Mouse (Mus musculus) lung, postnatal 36 days (tissue): ENCODE results near the gene Ndufs5.
A peak's percentile ranks its signal among the peaks of the same experiment; 100 is the strongest.

Source experiments
- DNase-seq: peaks from one replicate; pipeline ENCODE4 v3.0.0; 2022; ENCODE audit warnings: mixed read lengths

Ndufs5 gene

DNA sequence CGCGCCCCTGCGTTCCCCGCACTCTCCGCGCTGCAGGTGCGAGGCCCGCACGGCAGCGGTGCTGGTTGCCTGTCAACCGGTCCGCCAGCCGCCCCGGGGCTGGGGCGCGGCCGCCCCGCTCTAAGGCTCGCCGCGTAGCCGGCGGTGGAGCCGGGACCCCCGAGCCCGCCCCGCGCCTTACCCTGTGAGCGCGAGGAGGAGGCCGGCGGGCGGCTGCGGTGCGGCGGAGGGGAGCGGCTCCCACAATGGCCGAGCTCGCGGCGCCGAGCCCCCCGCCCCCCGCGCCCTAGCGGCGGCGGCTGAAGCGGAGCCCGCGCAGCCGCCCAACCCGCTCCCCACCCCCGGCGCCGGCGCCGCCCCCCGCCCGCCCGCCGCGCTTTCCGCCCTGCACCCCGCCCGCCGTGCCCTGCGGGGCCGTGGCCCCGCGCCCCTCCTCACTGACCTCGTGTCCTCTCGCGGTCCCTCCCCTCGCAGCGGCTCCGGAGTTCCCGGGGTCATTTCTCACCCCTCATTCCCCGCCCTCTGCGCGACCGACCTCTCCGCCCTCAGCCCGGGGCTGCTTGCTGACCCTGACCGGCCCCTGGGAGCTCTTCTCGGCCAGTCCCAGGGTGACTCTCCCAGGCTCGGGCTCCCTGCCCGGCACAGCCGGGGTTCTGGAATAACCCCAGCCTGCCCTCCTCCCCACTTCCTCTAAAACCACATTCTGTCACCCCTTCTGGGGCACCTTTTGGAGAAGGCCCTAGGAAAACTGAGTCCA lies 30.8 kb downstream of the Ndufs5 start:
- DNase-seq = peak; percentile 48

DNA sequence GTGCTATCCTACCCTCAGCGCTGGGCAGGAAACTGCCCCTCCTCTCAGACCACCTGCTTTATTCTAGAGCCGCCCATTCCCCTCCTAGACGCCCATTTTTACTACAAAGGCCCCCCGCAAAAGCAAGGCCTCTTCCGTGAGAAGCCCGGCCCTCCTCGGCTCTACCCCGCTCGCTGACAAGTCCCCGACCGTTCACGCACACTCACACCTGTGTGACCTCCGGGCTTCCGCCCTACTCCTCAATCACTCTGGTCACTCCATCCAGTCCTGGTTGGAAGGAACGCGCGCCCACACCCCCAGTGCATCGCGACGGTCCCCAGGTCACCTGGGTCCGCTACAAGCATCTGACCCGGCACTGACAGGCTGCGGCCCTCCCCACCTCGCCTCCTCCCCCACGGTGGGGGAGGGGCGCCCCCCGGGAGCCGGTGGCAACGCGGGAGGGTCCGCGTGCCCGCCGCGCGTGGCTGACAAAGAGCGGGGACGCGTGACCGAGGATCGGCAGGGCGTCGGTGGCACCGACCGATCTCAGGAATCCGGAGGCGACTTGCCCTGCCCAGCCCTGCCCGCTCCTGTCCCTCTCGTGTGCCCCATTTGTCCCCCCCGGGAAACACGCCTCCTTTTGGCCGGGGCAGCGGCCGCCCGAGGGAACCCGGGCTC lies 31.5 kb downstream of the Ndufs5 start:
- DNase-seq = no peak

DNA sequence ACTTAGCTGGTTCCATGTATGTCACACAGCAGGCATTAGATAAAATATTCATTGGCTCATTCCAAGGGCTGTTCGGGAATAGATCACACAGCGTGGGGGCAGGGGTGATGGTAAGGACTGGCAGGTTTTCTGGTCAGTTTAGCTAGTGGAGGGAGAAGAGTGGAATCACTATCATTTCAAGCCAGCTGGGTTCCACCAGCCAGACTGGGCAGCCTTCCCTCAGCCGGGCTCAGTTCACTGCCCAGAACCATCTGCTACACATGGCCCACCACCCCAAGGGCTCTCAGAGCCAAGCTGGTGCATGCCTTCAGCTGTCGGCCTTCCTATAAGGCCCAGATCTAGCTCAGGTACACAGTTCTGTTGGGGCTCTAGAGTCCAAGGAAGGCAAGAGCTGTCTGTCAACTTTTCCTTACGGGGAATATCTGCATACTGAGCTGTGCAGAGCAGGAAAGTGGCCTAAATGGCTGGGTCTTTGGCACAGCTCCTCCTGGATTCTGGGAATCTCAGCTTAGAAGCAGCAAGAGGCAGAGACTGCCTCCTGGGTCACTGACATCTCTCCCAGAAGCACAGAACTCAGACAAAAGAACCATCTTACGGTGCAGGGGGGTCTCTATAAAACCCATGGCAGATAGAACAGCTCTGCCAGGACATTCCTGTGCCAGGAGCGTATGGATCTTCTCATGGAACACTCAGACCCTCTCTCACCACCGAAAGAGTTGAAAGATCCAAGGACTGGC lies 32.3 kb downstream of the Ndufs5 start:
- no peak for DNase-seq

GRCm38 (mm10) chr4:123685046-123685445 lies 33.0 kb downstream of the Ndufs5 start:
- no peak for DNase-seq

DNA sequence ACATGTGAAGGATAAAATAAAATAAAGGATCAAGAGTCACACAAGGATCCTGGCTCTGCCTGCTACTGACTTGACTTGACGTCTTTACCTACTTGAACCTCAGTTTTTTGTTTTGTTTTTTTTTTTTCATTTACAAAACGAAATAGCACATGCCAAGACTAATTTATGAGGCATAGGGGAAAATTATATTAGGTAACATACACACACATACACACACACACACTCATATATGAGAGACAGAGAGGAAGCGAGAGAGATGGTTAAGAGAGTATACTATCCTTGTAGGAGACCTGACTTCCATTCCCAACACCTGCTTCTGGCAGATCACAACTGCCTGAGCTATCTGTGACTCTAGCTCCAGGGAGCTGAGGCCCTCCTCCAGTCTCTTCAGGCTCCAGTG lies 33.7 kb downstream of the Ndufs5 start, which contains the start of gene Macf1:
TSS of gene Macf1 (minus strand) at position 101 of the 400 bp plus-strand sequence.
- no peak for DNase-seq

- no peak for DNase-seq
Measured at GRCm38 (mm10) chr4:123682291-123682690, 35.7 kb downstream of the Ndufs5 start.

GRCm38 (mm10) chr4:123680962-123681361 lies 37.0 kb downstream of the Ndufs5 start:
- DNase-seq = no peak

DNA sequence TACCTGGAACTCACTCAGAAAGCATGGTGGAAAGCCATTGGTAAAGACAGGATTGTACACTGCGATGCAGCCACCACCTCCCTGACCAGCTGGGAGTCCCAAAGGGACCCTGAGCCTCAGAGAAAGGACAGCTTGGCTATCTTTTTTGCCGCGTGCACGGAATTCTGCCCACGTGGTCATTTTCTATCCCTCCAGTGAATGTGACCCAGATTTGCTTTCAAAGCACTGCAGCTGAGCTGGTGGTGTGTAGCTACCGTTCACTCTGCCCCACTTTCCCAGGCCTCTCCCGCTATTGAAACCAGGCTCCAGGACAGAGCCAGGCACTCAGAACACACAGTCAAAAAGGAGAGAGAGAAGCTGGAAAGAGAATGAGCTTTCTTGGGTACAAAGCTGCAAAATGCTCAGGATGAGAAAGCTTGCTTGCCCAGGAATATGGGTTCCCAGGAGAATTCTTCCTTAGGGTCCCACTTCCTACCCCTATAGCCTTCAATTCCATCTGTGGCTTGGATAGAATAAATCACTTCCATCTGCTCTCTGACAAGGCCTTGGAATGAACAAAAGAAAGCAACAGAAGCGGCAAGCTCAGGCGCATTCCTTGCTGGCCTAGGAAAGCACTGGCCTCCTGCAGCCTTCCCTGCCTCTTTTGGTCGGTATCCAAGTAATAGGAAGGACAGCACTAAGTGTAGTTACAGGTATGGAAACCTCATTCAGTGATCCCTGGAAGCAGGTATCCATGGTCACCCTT lies 40.8 kb downstream of the Ndufs5 start:
- DNase-seq = no peak

DNA sequence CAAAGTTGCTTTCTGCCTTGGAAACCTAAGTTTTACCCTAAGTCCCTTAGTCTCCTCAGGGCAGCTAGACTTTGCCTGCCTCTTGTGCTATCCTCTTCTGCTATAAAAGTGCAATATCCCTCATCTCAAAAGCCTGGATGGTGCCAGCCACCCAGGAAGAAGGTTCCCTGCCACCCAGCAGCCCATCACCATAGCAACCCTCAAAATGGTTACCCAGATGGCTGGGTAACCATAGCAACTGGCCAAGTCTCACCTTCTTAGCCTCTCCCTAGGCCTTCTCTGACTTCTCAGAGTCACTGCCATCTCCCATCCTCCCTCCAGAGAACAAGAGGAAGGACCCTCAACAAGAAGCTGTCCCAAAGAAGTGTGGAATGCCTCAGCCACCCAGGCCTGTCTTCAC lies 47.4 kb downstream of the Ndufs5 start:
- DNase-seq = no peak

DNA sequence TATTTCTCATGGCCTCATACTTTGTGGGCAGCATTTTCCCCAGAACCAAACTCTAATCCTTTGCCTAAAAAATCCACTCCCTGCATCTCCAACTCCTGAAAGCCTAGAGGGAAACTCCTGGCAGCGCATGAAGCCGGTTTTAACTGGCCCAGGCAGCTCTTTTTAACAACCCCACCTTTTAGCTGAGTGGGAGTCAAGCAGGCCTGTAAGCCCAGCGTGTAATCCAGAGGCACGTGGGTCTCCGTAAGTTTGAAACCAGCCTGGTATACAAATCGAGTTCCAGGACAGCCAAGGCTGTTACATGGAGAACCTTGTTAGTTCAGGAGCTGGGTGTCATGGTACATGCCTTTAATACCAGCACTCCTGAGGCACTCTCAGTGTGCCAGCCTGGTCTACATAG lies 48.3 kb downstream of the Ndufs5 start:
- no peak for DNase-seq

DNA sequence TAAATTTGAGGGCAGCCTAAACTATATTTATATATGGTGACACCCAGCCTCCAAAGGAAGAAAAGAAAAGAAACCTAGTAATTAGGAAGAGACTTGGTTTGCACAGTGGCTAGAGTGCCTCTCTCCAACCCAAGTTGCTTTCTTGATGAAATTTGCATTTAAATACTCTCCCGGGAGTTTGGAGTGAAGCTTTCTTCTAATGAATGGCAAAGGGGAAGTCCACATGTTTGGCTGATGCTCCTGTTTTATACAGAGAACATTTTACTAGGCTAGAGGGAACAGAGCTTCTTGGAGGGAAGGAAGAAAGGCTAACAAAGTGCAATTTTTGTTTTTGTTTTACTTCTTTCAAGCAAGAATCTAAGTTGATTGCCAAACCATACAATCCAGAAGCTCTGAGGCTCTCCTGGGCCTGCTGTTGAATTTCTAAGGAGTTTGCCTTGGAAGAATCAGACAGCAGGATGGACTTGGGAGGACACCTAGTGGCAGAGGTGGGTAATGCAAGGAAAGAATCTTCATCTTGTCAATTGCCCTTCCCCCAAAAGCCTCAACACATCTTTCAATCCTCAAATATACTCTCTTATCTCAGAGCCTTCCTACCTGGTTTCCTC lies 50.6 kb downstream of the Ndufs5 start:
- DNase-seq = peak; percentile 94

DNA sequence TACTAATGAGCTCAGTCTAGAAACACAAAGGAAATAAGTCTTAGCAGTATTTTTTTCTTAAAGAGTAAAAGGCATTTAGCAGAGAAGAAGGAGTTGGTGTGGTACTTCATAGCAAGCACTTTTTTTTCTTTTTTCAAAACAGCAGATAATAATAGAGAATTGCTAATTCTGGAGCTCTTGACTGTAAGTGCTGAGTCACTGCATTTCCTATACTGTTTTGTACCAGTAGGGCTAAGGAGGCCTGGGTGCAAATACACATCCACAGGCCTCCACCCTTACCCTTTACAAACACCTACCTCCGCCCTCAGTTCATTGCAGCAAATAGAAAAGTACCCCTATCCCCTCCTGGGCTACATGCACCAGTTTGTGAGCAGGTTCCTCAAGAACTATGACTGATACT lies 51.5 kb downstream of the Ndufs5 start:
- no peak for DNase-seq

DNA sequence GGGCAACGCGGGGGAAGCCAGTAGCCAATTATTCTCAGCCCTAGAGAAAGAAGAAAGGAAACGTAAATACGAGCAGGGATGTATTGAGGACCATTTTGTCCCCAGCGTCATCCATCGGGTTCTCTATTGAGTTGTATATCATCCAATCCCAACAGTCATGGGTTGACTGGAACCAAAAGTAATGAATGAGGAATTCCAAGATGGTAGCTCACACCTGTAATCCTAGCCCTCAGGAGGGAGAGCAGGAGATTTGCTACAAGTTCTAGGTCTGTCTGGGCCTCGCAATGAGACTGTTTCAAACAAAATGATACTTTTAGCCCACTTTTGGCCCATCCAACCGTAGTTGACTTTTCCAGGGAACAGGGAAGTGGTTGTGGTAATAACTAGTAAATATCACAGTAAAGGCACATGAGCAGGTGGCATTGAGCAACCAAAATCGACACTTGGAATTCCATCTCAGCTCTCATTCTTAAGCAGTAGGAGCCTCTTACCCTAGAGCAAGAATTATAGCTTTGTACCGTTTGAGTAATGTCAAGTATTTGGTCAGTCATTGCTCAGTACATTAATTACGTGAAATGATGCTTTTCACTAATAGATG lies 52.2 kb downstream of the Ndufs5 start:
- DNase-seq = peak; percentile 58

GRCm38 (mm10) chr4:123664951-123665661 lies 52.9 kb downstream of the Ndufs5 start:
- peak; percentile 33 for DNase-seq

GRCm38 (mm10) chr4:123664021-123664950 lies 53.7 kb downstream of the Ndufs5 start:
- DNase-seq = peak; percentile 78

- peak; percentile 35 for DNase-seq
Measured at GRCm38 (mm10) chr4:123663688-123663965, 54.4 kb downstream of the Ndufs5 start.

DNA sequence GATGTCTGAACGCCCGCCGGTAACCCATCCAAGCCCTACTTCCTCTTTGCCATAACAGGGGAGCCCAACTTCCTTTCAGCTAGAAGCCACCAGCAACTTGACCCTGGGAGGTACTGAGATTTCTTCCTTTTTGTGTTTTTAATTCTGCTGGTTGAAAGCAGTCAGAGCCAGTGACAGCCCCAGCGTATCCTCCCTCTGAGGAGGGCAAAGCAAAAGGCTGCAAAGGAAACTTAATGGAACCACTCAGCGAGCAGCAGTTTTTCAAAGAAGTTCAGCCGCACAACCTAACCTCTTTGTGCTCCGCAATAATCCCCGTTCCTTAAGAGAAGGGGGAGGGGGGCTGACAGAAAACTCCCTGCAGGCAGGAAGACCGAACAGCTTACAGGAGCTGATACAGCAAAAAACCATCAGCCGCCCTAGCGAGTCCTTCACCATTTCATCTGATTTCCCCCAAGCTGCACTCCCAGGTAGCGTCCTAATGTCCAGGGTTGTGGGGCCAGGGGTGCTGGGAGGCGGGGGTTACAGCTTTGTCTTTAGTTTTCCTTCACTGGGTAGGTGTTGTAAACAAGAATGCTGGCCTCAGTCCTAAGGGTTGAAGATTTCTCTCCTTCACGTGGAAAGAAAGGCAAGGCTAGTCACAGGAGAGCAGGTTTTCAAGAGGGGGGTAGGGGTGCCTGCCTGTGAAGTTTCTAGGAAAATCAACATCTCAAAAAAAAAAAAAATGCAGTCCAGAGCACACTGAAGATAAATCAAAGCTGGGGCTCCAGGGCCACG lies 54.9 kb downstream of the Ndufs5 start:
- no peak for DNase-seq
